11 mouse cellular contexts compared by ENCODE assay signal in the genomic region with DNA sequence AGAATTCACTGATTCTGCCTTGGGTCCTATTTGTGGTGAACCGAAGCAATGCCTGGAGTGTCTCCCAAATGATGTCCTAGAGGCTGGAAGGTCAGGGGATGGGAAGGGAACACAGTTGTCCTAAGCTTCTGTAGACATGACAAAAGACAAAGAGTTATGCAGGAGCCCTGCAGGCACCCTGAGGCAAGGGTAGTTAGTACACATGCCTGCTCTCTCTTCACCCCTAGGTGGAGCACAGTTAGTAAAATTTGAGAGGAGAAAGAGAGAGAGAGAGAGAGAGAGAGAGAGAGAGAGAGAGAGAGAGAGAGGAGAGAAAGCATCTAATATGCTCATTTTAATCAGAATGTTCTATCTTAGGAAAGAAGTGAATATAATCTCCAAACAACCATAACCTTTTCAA.
DNase-seq lines count a peak whose midpoint lies in the region; ATAC-seq and TF ChIP-seq lines count a peak whose summit lies in the region.
"Had no signal": no experiment of that assay in that cellular context is flagged by ENCODE, and none has a peak within 500 bp of the region (broad histone marks: within the 10 kb centered on the region; RNA-seq: fewer than 3 reads in every experiment).

No protein-coding gene starts in this region.

- DNase-seq in embryo, embryonic 10 days (ENCODE audit: low spot score): peak; percentile 27
- DNase-seq in embryo, embryonic 9.5 days (ENCODE audit: extremely low spot score): no peak
- DNase-seq in midbrain, embryonic 11.5 days (ENCODE audit: low spot score, missing footprints): peak; percentile 79
- no peak for DNase-seq in midbrain, embryonic 10.5 days (ENCODE audit: low spot score)
- DNase-seq in retina, postnatal 1 day: peak; percentile 62
- no peak for DNase-seq in natural killer cell, adult 2 months (ENCODE audit: low spot score in 2 of 2)
- DNase-seq: B cell, adult 2 months had no signal

- no peaks in the 10 kb centered on the region for H3K36me3 ChIP-seq in intestine, postnatal 0 days (ENCODE audit: control insufficient read depth, insufficient read depth)
- no peaks in the 10 kb centered on the region for H3K36me3 ChIP-seq in intestine, embryonic 15.5 days
- H3K36me3 ChIP-seq in midbrain, embryonic 11.5 days (ENCODE audit: control insufficient read depth, insufficient read depth, low read length): no peaks in the 10 kb centered on the region
- no peaks in the 10 kb centered on the region for H3K36me3 ChIP-seq in midbrain, embryonic 10.5 days
- H3K36me3 ChIP-seq: midbrain, embryonic 12.5 days; stomach, embryonic 15.5 days had no signal

- no peaks in the 10 kb centered on the region for H3K4me1 ChIP-seq in intestine, postnatal 0 days (replicated peaks; ENCODE audit: control insufficient read depth, insufficient read depth, low read length)
- H3K4me1 ChIP-seq in intestine, embryonic 15.5 days (replicated peaks): no peaks in the 10 kb centered on the region
- peaks cover 15% of the 10 kb centered on the region for H3K4me1 ChIP-seq in midbrain, embryonic 11.5 days (ENCODE audit: control insufficient read depth, insufficient read depth, low read length)
- H3K4me1 ChIP-seq in midbrain, embryonic 10.5 days: peaks cover 23% of the 10 kb centered on the region
- H3K4me1 ChIP-seq: stomach, embryonic 15.5 days had no signal

- H3K9me3 ChIP-seq in intestine, postnatal 0 days (ENCODE audit: control insufficient read depth): no peaks in the 10 kb centered on the region
- no peaks in the 10 kb centered on the region for H3K9me3 ChIP-seq in intestine, embryonic 15.5 days
- H3K9me3 ChIP-seq in midbrain, embryonic 11.5 days (ENCODE audit: control insufficient read depth, low read length): no peaks in the 10 kb centered on the region
- no peaks in the 10 kb centered on the region for H3K9me3 ChIP-seq in midbrain, embryonic 10.5 days (replicated peaks)
- H3K9me3 ChIP-seq: midbrain, embryonic 12.5 days; stomach, embryonic 15.5 days had no signal

- H3K4me2 ChIP-seq in intestine, postnatal 0 days (replicated peaks; ENCODE audit: low read depth): no peak overlapping the region
- H3K4me2 ChIP-seq in intestine, embryonic 15.5 days (replicated peaks): no peak overlapping the region
- H3K4me2 ChIP-seq in midbrain, embryonic 11.5 days: no peak overlapping the region
- H3K4me2 ChIP-seq: midbrain, embryonic 12.5 days; stomach, embryonic 15.5 days had no signal

- ATAC-seq in intestine, postnatal 0 days: no peak
- no peak for ATAC-seq in intestine, embryonic 15.5 days
- ATAC-seq in midbrain, embryonic 11.5 days (ENCODE audit: low FRiP score): no peak

- no peak overlapping the region for H3K27ac ChIP-seq in intestine, postnatal 0 days (ENCODE audit: low read depth, low read length)
- H3K27ac ChIP-seq in intestine, embryonic 15.5 days: no peak overlapping the region
- H3K27ac ChIP-seq in midbrain, embryonic 11.5 days (ENCODE audit: low read depth, low read length): no peak overlapping the region
- H3K27ac ChIP-seq in midbrain, embryonic 10.5 days (replicated peaks): no peak overlapping the region
- H3K27ac ChIP-seq: midbrain, embryonic 12.5 days; stomach, embryonic 15.5 days had no signal

- no peak overlapping the region for H3K9ac ChIP-seq in intestine, postnatal 0 days (ENCODE audit: low read depth, low read length)
- H3K9ac ChIP-seq in intestine, embryonic 15.5 days: no peak overlapping the region
- H3K9ac ChIP-seq in midbrain, embryonic 11.5 days (ENCODE audit: low read length): no peak overlapping the region
- H3K9ac ChIP-seq: midbrain, embryonic 12.5 days; stomach, embryonic 15.5 days had no signal

- peak; percentile 45 for TF ChIP-seq CTCF in intestine, postnatal 0 days (IDR thresholded peaks at IDR 0.05; ENCODE audit: low read depth)

- H3K4me3 ChIP-seq in intestine, postnatal 0 days (ENCODE audit: low read depth, low read length): no peak overlapping the region
- H3K4me3 ChIP-seq in intestine, embryonic 15.5 days (replicated peaks): no peak overlapping the region
- no peak overlapping the region for H3K4me3 ChIP-seq in midbrain, embryonic 11.5 days (ENCODE audit: low read depth, low read length)
- no peak overlapping the region for H3K4me3 ChIP-seq in midbrain, embryonic 10.5 days
- H3K4me3 ChIP-seq: midbrain, embryonic 12.5 days; stomach, embryonic 15.5 days had no signal

- no peaks in the 10 kb centered on the region for H3K27me3 ChIP-seq in intestine, postnatal 0 days (replicated peaks; ENCODE audit: control insufficient read depth, insufficient read depth, low read length)
- no peaks in the 10 kb centered on the region for H3K27me3 ChIP-seq in intestine, embryonic 15.5 days (replicated peaks)
- no peaks in the 10 kb centered on the region for H3K27me3 ChIP-seq in midbrain, embryonic 11.5 days (ENCODE audit: control insufficient read depth, insufficient read depth, low read length)
- no peaks in the 10 kb centered on the region for H3K27me3 ChIP-seq in midbrain, embryonic 10.5 days (ENCODE audit: low read depth, poor library complexity, severe bottlenecking)
- H3K27me3 ChIP-seq: midbrain, embryonic 12.5 days; stomach, embryonic 15.5 days had no signal

- 79% methylated on average over 1 of the region's 1 CpGs for WGBS in intestine, postnatal 0 days
- WGBS in intestine, embryonic 15.5 days: 87% methylated on average over 1 of the region's 1 CpGs
- WGBS in midbrain, embryonic 11.5 days: 66% methylated on average over 1 of the region's 1 CpGs
- 82% methylated on average over 1 of the region's 1 CpGs for WGBS in midbrain, embryonic 10.5 days

Comparison
In these comparisons a context has a peak if more than half of its experiments do, and no peak if none do; other contexts are left out.
1. DNase-seq: peak in embryo, embryonic 10 days (single experiment), midbrain, embryonic 11.5 days (single experiment) and retina, postnatal 1 day (single experiment); none in embryo, embryonic 9.5 days (single experiment), midbrain, embryonic 10.5 days (single experiment) and natural killer cell, adult 2 months (0 of 2).